Mouse (Mus musculus) kidney, postnatal 14 days (tissue): Measurements from ENCODE around the gene Draxin.
"Not testable (repeated sequence)": the region's sequence is repeated elsewhere in the genome, so short reads cannot be mapped to it uniquely, and the experiment has no call there.

Experiments
- DNase-seq: peaks from one replicate; pipeline ENCODE4 v3.0.0; 2022; ENCODE audit warnings: mixed read lengths

Draxin gene

DNA sequence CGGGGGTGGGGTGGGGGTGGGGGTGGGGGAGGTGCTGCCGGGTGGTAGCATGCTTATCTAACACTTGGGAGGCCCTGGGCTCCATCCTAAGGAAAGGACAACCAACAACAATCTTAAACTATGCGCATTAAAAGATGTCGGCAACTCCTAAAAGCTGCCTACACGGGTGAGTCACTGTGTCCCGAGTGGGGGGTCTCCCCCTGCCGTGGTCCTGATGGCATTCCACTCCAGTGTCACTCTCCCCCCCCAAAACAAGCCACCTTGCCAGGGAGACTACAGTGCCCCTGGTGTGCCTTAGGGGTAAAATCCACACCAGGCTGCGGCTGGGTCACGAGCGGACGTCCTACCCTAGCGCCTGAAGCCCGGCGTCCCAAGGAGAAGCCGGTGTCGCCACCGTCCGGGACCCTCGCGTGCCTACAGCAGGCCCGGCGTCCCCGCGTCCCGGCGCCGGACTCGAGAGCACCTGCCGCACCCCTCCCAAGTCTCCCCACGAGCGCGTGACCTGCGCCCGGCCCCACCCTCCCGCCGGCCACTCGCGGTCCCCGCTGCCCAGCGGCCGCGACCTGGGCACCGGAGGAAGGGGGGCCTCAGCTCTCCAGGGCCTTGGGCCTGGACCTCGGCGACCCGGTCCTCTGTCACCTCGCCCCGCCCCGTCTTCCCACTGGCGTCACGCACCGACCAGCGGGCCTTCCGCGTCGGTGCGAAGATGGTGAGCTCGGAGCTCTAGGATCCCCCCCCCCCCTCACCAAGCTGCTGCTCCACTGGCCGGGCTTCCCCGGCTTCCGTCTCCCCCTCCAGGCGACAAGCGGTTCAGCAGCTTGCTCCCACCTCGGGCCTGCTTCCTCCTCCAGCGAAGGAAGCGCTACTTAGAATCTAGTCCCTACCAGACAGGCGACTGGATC lies 21.0 kb upstream of the Draxin start, which contains the start of gene Fbxo6:
Gene Fbxo6, minus strand, starts transcription at position 874 of the 902 bp plus-strand sequence.
- peak; percentile 92 for DNase-seq

DNA sequence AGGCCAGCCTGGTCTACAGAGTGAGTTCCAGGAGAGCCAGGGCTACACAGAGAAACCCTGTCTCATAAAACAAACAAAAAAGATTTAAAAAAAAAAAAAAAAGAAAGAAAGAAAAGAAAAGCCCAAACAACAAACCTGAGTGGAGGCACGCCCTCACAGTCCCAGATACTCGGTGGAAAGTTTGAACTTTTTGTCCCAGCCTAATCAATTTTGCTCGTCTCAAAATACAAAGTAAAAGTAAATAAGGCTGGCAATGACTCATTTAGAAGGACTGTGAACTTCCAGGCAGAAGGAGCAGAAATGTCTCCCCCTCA lies 20.4 kb upstream of the Draxin start:
- DNase-seq = no peak

DNA sequence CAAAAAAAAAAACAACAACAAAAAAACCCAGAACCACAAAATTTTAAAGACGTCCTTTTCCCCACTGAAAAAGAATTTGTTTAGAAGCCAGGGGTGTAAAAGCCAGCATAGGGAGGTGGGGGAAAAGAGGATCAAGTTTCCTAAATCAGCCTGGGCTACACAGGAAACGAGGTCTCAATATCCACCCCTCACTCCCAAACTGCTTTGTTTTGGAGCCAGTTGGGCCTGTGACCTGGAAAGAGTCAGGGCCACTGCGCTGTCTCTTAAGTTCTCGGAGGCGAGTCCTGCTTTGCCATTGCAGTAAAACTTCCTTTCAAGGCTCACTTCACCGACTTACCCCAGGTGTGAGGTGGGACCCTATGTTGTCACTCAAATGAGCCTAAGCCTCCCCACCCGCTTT lies 19.7 kb upstream of the Draxin start:
- DNase-seq = no peak

- no peak for DNase-seq
These were observed 19.0 kb upstream of the Draxin start for GRCm38 (mm10) chr4:148149540-148149939.

DNA sequence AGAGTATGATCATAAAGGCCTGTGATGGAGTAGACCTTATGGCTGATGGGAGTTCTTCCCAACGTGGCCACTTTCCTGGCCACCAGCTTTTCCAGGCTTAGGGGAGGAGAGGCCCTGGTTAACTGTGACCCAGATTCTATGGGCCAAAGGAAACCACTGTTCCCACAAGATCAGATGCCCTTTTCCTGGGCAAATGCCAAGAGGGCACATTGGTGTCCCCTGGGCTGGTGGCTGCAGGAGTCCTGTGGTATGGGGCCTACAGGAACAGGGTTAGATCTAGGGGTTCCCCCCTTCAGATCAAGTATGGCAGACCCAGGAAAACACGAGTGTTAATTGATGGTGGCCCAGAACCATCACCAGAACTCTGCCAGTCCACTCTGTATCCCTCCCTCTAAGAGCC lies 17.2 kb upstream of the Draxin start:
- DNase-seq = no peak

DNA sequence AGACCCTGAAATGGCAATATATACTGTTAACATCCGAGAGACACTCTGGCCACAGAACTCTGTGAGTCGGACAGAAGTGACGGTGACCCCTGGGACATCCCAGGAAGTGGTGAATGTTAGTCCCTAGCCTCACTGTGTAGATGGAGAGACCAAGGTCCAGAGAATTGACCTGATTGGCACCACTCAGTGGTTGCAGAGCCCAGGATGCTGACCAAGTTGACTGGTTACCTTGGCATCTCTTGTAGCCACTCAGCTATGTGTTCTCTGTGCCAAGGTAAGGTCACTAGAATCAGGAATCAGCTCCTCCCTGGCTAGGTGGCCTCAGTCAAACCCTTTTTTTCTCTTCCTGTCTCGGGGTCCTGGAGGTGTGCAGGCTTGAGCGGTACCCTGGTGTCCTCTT lies 13.2 kb upstream of the Draxin start:
- no peak for DNase-seq

GRCm38 (mm10) chr4:148140098-148141011 lies 9.9 kb upstream of the Draxin start:
- DNase-seq = peak; percentile 94

- no peak for DNase-seq
These were observed 9.2 kb upstream of the Draxin start for GRCm38 (mm10) chr4:148139767-148140097.

DNA sequence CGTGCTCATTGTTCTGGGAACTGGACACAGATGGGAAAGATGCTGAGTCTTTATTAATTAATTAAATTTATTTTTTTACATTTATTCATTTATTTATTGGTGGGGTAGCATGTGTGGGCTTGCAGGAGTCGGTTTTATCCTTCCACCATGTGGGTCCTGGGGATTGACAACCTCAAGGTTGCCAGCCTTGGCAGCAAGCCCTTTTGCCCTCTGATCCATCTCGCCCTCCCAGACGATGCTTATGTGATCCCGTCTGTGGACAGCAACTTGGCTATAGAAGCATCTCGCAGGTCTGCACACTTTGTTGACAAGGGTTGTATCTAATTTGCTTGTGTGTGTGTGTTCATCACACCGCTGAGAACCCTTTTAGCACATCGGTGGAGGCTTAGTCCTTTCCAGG lies 7.0 kb upstream of the Draxin start:
- DNase-seq = no peak

DNA sequence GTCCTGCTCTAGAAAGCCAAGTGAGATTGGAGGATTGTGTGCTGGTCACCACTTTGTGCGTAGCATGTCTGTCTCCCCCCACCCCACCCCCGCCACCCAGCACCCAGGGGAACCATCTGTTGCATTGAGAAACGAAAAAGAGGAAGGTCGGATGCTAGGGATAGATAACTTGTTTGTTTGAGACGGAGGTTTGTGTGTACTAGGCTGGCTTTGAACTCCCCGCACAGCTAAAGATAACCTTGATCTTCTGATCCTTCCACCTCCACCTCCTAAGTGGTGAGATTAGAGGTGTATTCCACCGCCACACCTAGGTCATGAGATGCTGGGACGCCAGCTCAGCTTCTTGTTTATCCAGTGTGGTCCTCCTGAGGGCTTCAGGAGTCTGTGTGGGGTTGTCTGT lies 4.5 kb upstream of the Draxin start:
- no peak for DNase-seq

DNA sequence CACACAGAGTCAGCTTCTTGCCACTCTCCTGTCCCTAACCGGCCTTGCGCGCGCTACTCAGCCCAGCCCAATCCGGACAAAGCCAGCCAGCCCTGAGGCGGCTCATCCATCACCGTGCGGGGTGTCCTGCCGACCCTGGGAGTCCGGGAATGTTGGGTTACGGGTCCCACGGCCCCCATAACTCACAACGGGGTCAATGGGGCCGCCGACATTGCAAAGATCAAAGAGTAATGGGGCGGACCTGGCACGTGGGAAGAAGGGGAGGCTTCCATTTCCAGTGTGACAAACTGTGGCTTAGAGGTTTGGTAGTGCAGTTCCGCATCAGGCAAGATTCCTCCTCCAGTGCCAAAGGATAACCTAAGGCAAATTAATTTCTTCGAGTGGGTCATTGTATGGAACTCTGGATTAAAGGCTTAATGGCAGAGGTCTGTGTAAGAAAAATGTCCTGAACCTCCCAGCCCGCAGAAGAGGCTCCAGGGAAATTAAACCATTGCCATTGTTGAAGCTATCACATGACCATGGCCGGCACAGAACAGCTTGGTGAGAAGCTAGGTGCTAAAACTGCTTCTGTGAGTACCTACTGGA lies 1.1 kb upstream of the Draxin start:
- no peak for DNase-seq

DNA sequence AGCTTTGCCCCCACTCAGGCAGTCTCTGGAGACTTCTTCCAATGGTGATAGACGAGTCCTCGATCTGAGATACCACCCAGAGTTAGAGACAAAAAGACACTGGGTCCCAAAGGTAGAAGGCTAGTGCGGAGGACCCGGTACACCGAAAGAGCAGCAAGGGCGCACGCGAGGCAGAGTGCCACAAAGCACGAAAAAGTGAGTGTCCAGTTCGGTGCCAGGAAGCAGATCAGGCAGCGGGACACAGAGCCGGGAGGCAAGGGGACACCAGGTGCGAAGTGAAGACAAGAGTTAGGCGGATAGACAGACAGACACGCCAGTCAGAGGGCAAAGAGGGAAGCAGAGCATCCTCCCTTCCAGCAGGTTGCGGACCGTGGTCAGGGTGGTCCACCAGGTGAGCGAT lies 365 bp downstream of the Draxin start, which contains the start of gene Mad2l2:
Gene Mad2l2, plus strand, starts transcription at position 252 of the 400 bp plus-strand sequence.
- no peak for DNase-seq

DNA sequence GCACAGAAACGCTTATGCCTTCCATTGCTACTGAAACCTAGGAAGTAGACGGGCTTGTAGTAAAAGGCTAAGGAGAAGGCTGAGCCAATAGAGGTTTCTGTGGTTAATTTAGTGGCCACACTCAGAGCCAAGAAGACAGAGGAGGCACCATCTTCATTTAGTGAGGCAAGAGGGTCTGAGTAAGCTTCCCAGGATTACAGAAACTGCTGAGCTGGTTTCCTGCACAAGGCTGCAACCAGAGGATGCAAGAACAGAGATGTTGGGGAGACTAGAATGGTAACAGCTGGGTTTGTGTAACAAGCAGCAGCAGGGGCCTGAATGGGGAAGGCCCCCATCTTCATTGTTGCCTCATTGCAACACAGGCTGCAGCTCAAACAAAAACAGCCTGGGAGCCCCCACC lies 1.8 kb downstream of the Draxin start:
- no peak for DNase-seq

DNA sequence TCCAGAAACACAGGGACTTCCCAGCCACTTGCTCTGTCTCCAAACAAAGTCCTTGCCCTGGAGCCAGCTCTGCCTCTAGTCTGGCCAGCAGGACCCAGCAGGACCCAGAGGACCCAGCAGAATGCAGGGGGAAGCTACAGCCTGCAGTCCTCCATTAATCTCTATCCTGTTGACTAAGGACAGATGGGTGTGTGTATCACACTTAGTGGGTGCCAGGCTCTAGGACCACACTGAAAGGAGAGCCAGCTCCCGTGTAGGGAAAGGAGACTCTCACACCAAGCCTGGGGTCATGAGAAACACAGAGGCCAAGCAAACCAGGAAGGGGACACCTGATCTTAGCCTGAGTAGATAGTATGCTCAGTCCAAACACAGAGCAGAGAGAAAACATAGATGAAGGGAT lies 2.3 kb downstream of the Draxin start:
- DNase-seq = no peak

DNA sequence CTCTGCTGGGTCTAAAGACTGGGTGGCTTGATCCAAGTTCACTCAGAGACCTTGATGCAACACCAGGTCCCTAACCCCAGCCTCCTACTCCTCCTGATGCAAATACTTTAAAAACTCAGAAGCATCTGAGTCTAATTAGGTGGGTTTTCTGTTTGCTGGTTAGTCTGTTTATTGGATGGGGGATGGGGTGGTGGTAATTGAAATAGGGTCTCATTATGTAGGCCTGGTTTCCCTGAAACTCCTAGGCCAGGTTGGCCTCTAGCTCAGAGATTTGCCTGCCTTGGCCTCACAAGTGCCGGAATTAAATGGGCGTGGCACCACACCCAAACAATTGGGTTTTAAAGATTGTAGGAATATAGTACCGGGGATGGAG lies 7.8 kb downstream of the Draxin start:
- no peak for DNase-seq

DNA sequence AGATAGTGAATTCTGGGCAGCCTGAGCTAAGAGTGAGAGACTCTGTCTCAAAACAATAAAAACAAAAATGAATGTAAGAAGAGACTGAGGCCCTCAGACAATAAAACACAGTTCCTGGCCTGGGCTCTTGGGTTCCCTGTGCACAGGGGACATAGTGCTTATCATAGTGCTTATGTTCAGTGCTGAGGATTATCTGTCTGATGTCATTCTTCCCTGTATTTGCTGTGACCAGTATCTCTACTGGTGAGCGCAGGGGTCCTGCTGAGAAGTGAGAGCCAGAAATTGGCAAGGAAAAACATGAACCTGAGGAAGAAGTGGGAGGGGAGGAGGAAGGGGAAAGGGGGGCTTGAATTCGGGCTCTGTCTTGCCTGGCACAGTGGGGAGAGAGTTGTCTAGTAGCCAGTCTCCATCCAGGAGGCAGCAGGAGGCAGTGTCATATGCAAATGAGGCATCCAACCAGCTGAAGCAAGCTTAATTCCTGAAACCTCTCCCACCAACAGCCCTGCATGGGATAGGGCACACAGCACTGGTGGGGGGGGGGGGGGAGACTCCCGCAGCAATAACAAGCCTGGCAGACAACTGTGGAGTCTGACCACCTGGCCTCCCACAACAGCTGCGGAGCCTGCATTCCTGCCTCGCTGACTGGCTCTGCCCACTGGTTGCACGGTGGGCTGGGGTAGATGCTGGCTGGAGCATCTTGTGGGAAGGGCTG lies 8.4 kb downstream of the Draxin start:
- no peak for DNase-seq

GRCm38 (mm10) chr4:148121362-148121761 lies 9.1 kb downstream of the Draxin start:
- DNase-seq = no peak

GRCm38 (mm10) chr4:148120555-148120954 lies 9.9 kb downstream of the Draxin start:
- DNase-seq = no peak

GRCm38 (mm10) chr4:148119578-148119977 lies 10.9 kb downstream of the Draxin start:
- DNase-seq = not testable (repeated sequence)

- no peak for DNase-seq
These were observed 13.1 kb downstream of the Draxin start for GRCm38 (mm10) chr4:148117392-148117791.

- no peak for DNase-seq
These were observed 13.8 kb downstream of the Draxin start for GRCm38 (mm10) chr4:148116657-148117056.

GRCm38 (mm10) chr4:148115467-148115866 lies 15.0 kb downstream of the Draxin start:
- DNase-seq = peak; percentile 60
